16 mouse cellular contexts compared by ENCODE assay signal in genomic region chr13:52772081-52772480, GRCm38 (mm10).
"Had no signal": no experiment of that assay in that cellular context is flagged by ENCODE, and none has a peak within 500 bp of the region (broad histone marks: within the 10 kb centered on the region; RNA-seq: fewer than 3 reads in every experiment).

No protein-coding gene starts in this region.

- H3K27ac ChIP-seq: lung, embryonic 15.5 days; macrophage; midbrain, embryonic 13.5 days; midbrain, embryonic 15.5 days; neural tube, embryonic 12.5 days; stomach, embryonic 15.5 days; stomach, postnatal 0 days had no signal

- DNase-seq: lung, adult 2 months; lung, postnatal 14 days; lung, postnatal 36 days; right cerebral cortex, postnatal 14 days; thymus, adult 2 months; thymus, postnatal 25 days; thymus, postnatal 4 days had no signal

- H3K4me3 ChIP-seq: lung, embryonic 15.5 days; midbrain, embryonic 13.5 days; midbrain, embryonic 15.5 days; neural tube, embryonic 12.5 days; stomach, embryonic 15.5 days had no signal

- H3K4me1 ChIP-seq: midbrain, embryonic 13.5 days; midbrain, embryonic 15.5 days; neural tube, embryonic 12.5 days had no signal

- H3K4me2 ChIP-seq: lung, embryonic 15.5 days; midbrain, embryonic 11.5 days; midbrain, embryonic 13.5 days; midbrain, embryonic 15.5 days; neural tube, embryonic 12.5 days; stomach, embryonic 15.5 days had no signal

- H3K9me3 ChIP-seq: lung, embryonic 15.5 days; midbrain, embryonic 13.5 days; midbrain, embryonic 15.5 days; neural tube, embryonic 12.5 days; stomach, embryonic 15.5 days had no signal

- H3K9ac ChIP-seq: lung, embryonic 15.5 days; midbrain, embryonic 13.5 days; midbrain, embryonic 15.5 days; neural tube, embryonic 12.5 days; stomach, embryonic 15.5 days had no signal

- ATAC-seq: lung, postnatal 0 days; midbrain, embryonic 13.5 days; midbrain, embryonic 15.5 days had no signal

- H3K27me3 ChIP-seq: lung, embryonic 15.5 days; midbrain, embryonic 13.5 days; midbrain, embryonic 15.5 days; neural tube, embryonic 12.5 days; stomach, embryonic 15.5 days had no signal

- H3K36me3 ChIP-seq: lung, embryonic 15.5 days; midbrain, embryonic 13.5 days; midbrain, embryonic 15.5 days; neural tube, embryonic 12.5 days; stomach, embryonic 15.5 days had no signal
